Comparison of ENCODE assay signal across 8 mouse cellular contexts in the genomic region with DNA sequence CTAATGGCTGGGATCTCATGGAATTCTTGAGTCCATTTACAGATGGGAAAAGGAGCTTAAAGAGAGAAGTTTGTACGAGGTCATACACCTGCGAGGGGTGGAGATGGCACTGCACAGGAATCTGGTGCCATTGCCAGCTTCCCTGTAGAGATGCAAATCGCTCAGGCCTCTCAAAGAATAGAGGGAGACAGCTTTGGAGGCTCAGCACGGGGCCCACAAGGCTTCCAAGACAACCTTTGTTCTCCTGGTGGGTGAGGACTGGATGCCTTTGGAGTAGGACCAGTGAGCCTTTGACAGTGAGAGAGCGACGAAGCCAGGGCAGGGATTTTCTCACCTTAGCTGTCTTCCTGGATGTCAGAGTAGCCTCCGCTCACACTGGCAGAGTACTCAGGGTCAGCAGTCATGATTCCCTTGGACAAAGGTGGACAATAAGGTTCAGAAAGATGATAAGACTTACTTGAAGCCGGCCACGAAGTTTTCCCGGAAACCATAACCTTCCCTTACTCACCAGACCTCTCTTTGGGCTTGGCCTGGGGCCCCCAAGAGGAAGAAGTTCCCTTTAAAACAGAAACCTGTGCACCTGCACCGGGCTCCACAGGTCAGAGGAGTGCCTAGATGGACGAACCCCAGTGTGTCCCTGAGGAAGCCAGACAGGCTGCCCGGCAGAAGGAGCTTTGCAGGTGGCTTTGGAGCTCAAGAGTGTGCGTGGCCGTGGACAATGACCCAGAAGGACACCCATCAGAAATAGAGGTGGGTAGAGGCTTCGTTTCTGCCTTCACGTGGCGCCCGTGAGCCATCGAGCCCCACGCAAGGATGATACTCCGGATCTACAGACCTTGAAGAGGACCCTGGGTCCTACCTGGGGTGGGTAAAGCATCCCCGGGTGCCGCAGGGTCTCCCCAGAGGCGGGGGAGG. TPM values are rescaled to one million over a fixed set of nuclear protein-coding genes. Genes with fewer than 3 reads are reported as not detected.
A peak's percentile ranks its signal among the peaks of the same experiment; 100 is the strongest.
DNase-seq lines count a peak whose midpoint lies in the region; ATAC-seq and TF ChIP-seq lines count a peak whose summit lies in the region.

Gene Tmem74b (plus strand): TSS at position 778 of the 915 bp plus-strand sequence.

- no peaks in the 10 kb centered on the region for H3K36me3 ChIP-seq in kidney, embryonic 15.5 days
- no peaks in the 10 kb centered on the region for H3K36me3 ChIP-seq in limb, embryonic 13.5 days
- no peaks in the 10 kb centered on the region for H3K36me3 ChIP-seq in stomach, embryonic 15.5 days

- DNase-seq in kidney, postnatal 14 days, result no peak
- peak; percentile 76 for DNase-seq in ZHBTc4 (ENCODE audit: low read depth, low spot score)
- DNase-seq in layer of hippocampus, adult 9-10 months (ENCODE audit: low spot score), result no peak
- DNase-seq in left cerebral cortex, postnatal 14 days (ENCODE audit: low spot score in 2 of 2), result no peak

- peak within 1 kb of the TSS; percentile 56 for H3K9ac ChIP-seq in kidney, embryonic 15.5 days
- H3K9ac ChIP-seq in limb, embryonic 13.5 days, result peak within 1 kb of the TSS; percentile 81
- H3K9ac ChIP-seq in stomach, embryonic 15.5 days, result peak within 1 kb of the TSS; percentile 41

- H3K4me1 ChIP-seq in kidney, embryonic 15.5 days, result peaks cover 13% of the 10 kb centered on the region
- H3K4me1 ChIP-seq in embryonic fibroblast, embryonic 13.5 days (ENCODE audit: control insufficient read depth, insufficient read depth, low read length), result peaks cover 5% of the 10 kb centered on the region; the same call in 1 of the 2 replicates
- peaks cover 8% of the 10 kb centered on the region for H3K4me1 ChIP-seq in limb, embryonic 13.5 days
- peaks cover 11% of the 10 kb centered on the region for H3K4me1 ChIP-seq in stomach, embryonic 15.5 days

- TF ChIP-seq POLR2A in embryonic fibroblast, embryonic 13.5 days (IDR thresholded peaks at IDR 0.05; ENCODE audit: low read depth, low read length), result no peak

- H3K27me3 ChIP-seq in kidney, embryonic 15.5 days, result peaks cover 54% of the 10 kb centered on the region
- peaks cover 55% of the 10 kb centered on the region for H3K27me3 ChIP-seq in limb, embryonic 13.5 days
- H3K27me3 ChIP-seq in stomach, embryonic 15.5 days (replicated peaks), result peaks cover 39% of the 10 kb centered on the region

- no peak for TF ChIP-seq CTCF in embryonic fibroblast, embryonic 13.5 days (IDR thresholded peaks at IDR 0.05; ENCODE audit: borderline replicate concordance, insufficient read depth, low read length)

- intact Hi-C loops in left cerebral cortex, postnatal 14 days (cut with DNase I), result no loop called here

- no peaks in the 10 kb centered on the region for H3K9me3 ChIP-seq in kidney, embryonic 15.5 days (replicated peaks)
- no peaks in the 10 kb centered on the region for H3K9me3 ChIP-seq in limb, embryonic 13.5 days
- no peaks in the 10 kb centered on the region for H3K9me3 ChIP-seq in stomach, embryonic 15.5 days

- H3K4me2 ChIP-seq in kidney, embryonic 15.5 days, result peak within 1 kb of the TSS; percentile 98
- H3K4me2 ChIP-seq in limb, embryonic 13.5 days (replicated peaks), result peak within 1 kb of the TSS; percentile 99
- H3K4me2 ChIP-seq in stomach, embryonic 15.5 days, result peak within 1 kb of the TSS; percentile 99

- ATAC-seq in kidney, embryonic 15.5 days (replicated peaks; ENCODE audit: low FRiP score), result peak; percentile 15; the same call in 1 of the 2 replicates
- 0 out of 2 replicates have a peak, but pooled peaks have one; percentile 1 for ATAC-seq in limb, embryonic 13.5 days (ENCODE audit: low FRiP score, low read depth)
- ATAC-seq in stomach, embryonic 15.5 days (ENCODE audit: insufficient read depth, low FRiP score, low read depth), result no peak

- WGBS in kidney, embryonic 15.5 days, result 5% methylated on average over 25 of the region's 25 CpGs
- WGBS in limb, embryonic 13.5 days, result 5% methylated on average over 24 of the region's 25 CpGs
- 7% methylated on average over 25 of the region's 25 CpGs for WGBS in stomach, embryonic 15.5 days

- H3K27ac ChIP-seq in kidney, embryonic 15.5 days, result no peak within 1 kb of the TSS
- no peak within 1 kb of the TSS for H3K27ac ChIP-seq in embryonic fibroblast, embryonic 13.5 days (ENCODE audit: insufficient read depth, low read length)
- no peak within 1 kb of the TSS for H3K27ac ChIP-seq in limb, embryonic 13.5 days
- no peak within 1 kb of the TSS for H3K27ac ChIP-seq in stomach, embryonic 15.5 days

- H3K4me3 ChIP-seq in kidney, embryonic 15.5 days (replicated peaks), result peak within 1 kb of the TSS; percentile 59
- H3K4me3 ChIP-seq in embryonic fibroblast, embryonic 13.5 days (ENCODE audit: insufficient read depth, low read length), result peak within 1 kb of the TSS; percentile 20
- H3K4me3 ChIP-seq in limb, embryonic 13.5 days, result peak within 1 kb of the TSS; percentile 73
- H3K4me3 ChIP-seq in stomach, embryonic 15.5 days (replicated peaks), result peak within 1 kb of the TSS; percentile 58

RNA-seq across cellular contexts. Expression of gene Tmem74b, which starts in this region (rescaled TPM):
- 0.95 and 1.5 TPM in 2 replicates for polyA plus RNA-seq in kidney, embryonic 15.5 days (2015; fragmentation: Nextera tagmentation; extraction: Ambion mirVana)
- polyA plus RNA-seq in embryonic fibroblast, embryonic 13.5 days (2011; ENCODE audit: insufficient read length, low read depth, missing spikeins), result not detected in 2 replicates
- polyA plus RNA-seq in limb, embryonic 13.5 days (2015; fragmentation: Nextera tagmentation; extraction: Ambion mirVana), result 3.4 and 4.2 TPM in 2 replicates
- polyA plus RNA-seq in stomach, embryonic 15.5 days (2015; fragmentation: Nextera tagmentation; extraction: Ambion mirVana), result 1.4 and 1.6 TPM in 2 replicates
- 1 to 10 TPM; 6.8 to 8.1 TPM for total RNA-seq in left cerebral cortex, postnatal 14 days (2021)

Comparison
In these comparisons a context has a peak if more than half of its experiments do, and no peak if none do; other contexts are left out.
1. H3K4me3 ChIP-seq: peak in every context shown above with its lines; median percentile 73 in limb, embryonic 13.5 days; 59 in kidney, embryonic 15.5 days; 58 in stomach, embryonic 15.5 days; 20 in embryonic fibroblast, embryonic 13.5 days.